Mouse (Mus musculus): ENCODE results near the gene Dapk2.

- TF ChIP-seq POLR2A (IDR thresholded peaks at IDR 0.05; ENCODE audit: borderline replicate concordance, extremely low read depth, low read depth, low read length): no peak
- no peak for TF ChIP-seq CTCF (IDR thresholded peaks at IDR 0.05; ENCODE audit: insufficient read depth, low read length)
Observed at GRCm38 (mm10) chr9:66181826-66182678, 24.0 kb downstream of the Dapk2 start.
